Mouse (Mus musculus): ENCODE measurements around the gene Bcl11b.

DNA sequence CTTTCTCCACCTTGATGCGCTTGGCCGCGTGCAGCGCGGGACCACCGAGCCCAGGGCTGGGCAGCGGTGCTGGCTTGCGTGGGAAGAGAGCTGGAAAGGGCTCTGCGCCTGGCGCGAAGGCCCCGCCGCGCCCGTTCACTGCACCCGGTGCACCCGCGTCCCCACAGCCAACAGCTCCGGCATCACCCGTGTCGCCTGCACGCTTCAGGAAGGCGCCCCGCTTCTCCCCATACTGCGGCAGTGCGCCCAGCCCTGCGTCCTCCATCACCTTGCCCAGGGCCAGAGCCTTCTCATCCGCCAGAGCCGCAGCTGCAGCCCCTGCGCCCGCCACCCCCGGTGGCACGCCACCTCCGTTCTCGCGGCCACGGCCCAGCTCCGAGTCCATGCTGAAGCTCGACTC, 87.4 kb downstream of the Bcl11b start:
- TF ChIP-seq TAL1 (IDR thresholded peaks at IDR 0.05; ENCODE audit: low read length) (no peak), GATA1 (IDR thresholded peaks at IDR 0.05; ENCODE audit: low read length) (no peak)
